Mouse (Mus musculus) thymus, adult 2 months (tissue): ENCODE results near the gene Rangrf.

Experiments
- CTCF ChIP-seq: fragments of 200-500 bp; IDR thresholded peaks from 2 replicates; pipeline ENCODE4 v1.5.1; 2012; ENCODE audit warnings: mild to moderate bottlenecking, control low read depth, low read length, moderate library complexity, borderline replicate concordance; ENCODE audit not compliant: control insufficient read depth, poor library complexity, insufficient read depth; ENCODE audit errors: extremely low read depth
- POLR2A ChIP-seq: fragments of 200-500 bp; IDR thresholded peaks from 2 replicates; pipeline ENCODE4 v1.6.1; 2012; ENCODE audit warnings: mild to moderate bottlenecking, low read length, control low read depth, moderate library complexity; ENCODE audit not compliant: control insufficient read depth, poor library complexity, insufficient read depth; ENCODE audit errors: extremely low read depth

DNA sequence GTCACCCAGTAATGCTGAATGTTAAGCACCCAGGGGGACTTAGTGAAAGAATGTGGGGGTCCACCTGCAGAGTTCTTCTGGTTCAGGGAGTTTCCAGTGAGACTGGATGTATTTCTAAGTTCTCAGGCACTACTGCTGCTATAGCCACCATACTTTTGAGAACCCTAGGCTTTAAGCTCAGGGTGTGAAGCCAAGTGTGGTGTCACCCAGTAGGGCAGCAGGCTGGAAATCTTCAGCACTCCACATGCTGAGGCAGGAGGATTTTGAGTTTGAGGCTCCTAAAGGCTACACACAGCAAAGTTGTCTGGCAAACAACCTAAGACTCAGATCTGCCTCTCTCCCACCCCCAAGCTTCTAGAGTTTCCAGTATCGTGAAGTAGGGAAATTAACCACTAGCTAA is 8.4 kb downstream of the Rangrf start:
- TF ChIP-seq CTCF = no peak
- no peak for TF ChIP-seq POLR2A
